Mouse (Mus musculus): Measurements from ENCODE around the gene Kmt5b. TPM values are rescaled to one million over a fixed set of nuclear protein-coding genes. Genes with fewer than 3 reads are reported as not detected.

Gene Kmt5b
- polyA plus RNA-seq, 1 experiment, result 5.6 TPM

GRCm38 (mm10) chr19:3814461-3814860, 47.2 kb downstream of the Kmt5b start:
- peaks cover 38% of the 10 kb centered on the region for H3K36me3 ChIP-seq (ENCODE audit: control insufficient read depth, insufficient read depth)
- no peak overlapping the region for H3ac ChIP-seq (ENCODE audit: control insufficient read depth, insufficient read length, low read depth)
- no peaks in the 10 kb centered on the region for H3K27me3 ChIP-seq (ENCODE audit: control insufficient read depth, insufficient read depth, insufficient read length)
- H3K79me2 ChIP-seq (ENCODE audit: control insufficient read depth, insufficient read depth), result no peaks in the 10 kb centered on the region
- no peak overlapping the region for H3K4me3 ChIP-seq (ENCODE audit: insufficient read depth, poor library complexity, severe bottlenecking)
- no peaks in the 10 kb centered on the region for H3K79me3 ChIP-seq (ENCODE audit: low read depth)
- TF ChIP-seq FOSL1 (IDR thresholded peaks at IDR 0.05; ENCODE audit: insufficient read depth, low read length, poor library complexity, severe bottlenecking) (no peak), CEBPB (IDR thresholded peaks at IDR 0.05; ENCODE audit: low read depth) (no peak), MAX (IDR thresholded peaks at IDR 0.05) (no peak), CTCF (IDR thresholded peaks at IDR 0.05; ENCODE audit: control insufficient read depth, insufficient read depth, insufficient read length) (no peak), MYOG (IDR thresholded peaks at IDR 0.05; ENCODE audit: control insufficient read depth, extremely low read depth, insufficient read length) (no peak), USF1 (IDR thresholded peaks at IDR 0.05; ENCODE audit: low read depth) (no peak), MYOD1 (IDR thresholded peaks at IDR 0.05; ENCODE audit: control insufficient read depth, insufficient read length, low read depth) (no peak)

- Histone ChIP-seq H3K79me3 (ENCODE audit: low read depth) (no peaks in the 10 kb centered on the region), H3K79me2 (ENCODE audit: control insufficient read depth, insufficient read depth) (no peaks in the 10 kb centered on the region), H3K36me3 (ENCODE audit: control insufficient read depth, insufficient read depth) (peaks cover 25% of the 10 kb centered on the region), H3K4me3 (ENCODE audit: insufficient read depth, poor library complexity, severe bottlenecking) (no peak overlapping the region), H3ac (ENCODE audit: control insufficient read depth, insufficient read length, low read depth) (no peak overlapping the region), H3K27me3 (ENCODE audit: control insufficient read depth, insufficient read depth, insufficient read length) (no peaks in the 10 kb centered on the region)
- no peak for TF ChIP-seq MAX (IDR thresholded peaks at IDR 0.05)
- TF ChIP-seq MYOD1 (IDR thresholded peaks at IDR 0.05; ENCODE audit: control insufficient read depth, insufficient read length, low read depth), result no peak
- no peak for TF ChIP-seq MYOG (IDR thresholded peaks at IDR 0.05; ENCODE audit: control insufficient read depth, extremely low read depth, insufficient read length)
- TF ChIP-seq USF1 (IDR thresholded peaks at IDR 0.05; ENCODE audit: low read depth), result no peak
- no peak for TF ChIP-seq FOSL1 (IDR thresholded peaks at IDR 0.05; ENCODE audit: insufficient read depth, low read length, poor library complexity, severe bottlenecking)
- no peak for TF ChIP-seq CEBPB (IDR thresholded peaks at IDR 0.05; ENCODE audit: low read depth)
- TF ChIP-seq CTCF (IDR thresholded peaks at IDR 0.05; ENCODE audit: control insufficient read depth, insufficient read depth, insufficient read length), result no peak
Measured at GRCm38 (mm10) chr19:3815824-3816223, 48.6 kb downstream of the Kmt5b start.

- Histone ChIP-seq H3K27me3 (ENCODE audit: control insufficient read depth, insufficient read depth, insufficient read length) (no peaks in the 10 kb centered on the region), H3K79me2 (ENCODE audit: control insufficient read depth, insufficient read depth) (no peaks in the 10 kb centered on the region), H3K4me3 (ENCODE audit: insufficient read depth, poor library complexity, severe bottlenecking) (no peak overlapping the region), H3ac (ENCODE audit: control insufficient read depth, insufficient read length, low read depth) (no peak overlapping the region), H3K36me3 (ENCODE audit: control insufficient read depth, insufficient read depth) (peaks cover 19% of the 10 kb centered on the region), H3K79me3 (ENCODE audit: low read depth) (no peaks in the 10 kb centered on the region)
- TF ChIP-seq USF1 (IDR thresholded peaks at IDR 0.05; ENCODE audit: low read depth) (no peak), MAX (IDR thresholded peaks at IDR 0.05) (no peak), FOSL1 (IDR thresholded peaks at IDR 0.05; ENCODE audit: insufficient read depth, low read length, poor library complexity, severe bottlenecking) (no peak), MYOG (IDR thresholded peaks at IDR 0.05; ENCODE audit: control insufficient read depth, extremely low read depth, insufficient read length) (no peak), MYOD1 (IDR thresholded peaks at IDR 0.05; ENCODE audit: control insufficient read depth, insufficient read length, low read depth) (no peak), CEBPB (IDR thresholded peaks at IDR 0.05; ENCODE audit: low read depth) (no peak), CTCF (IDR thresholded peaks at IDR 0.05; ENCODE audit: control insufficient read depth, insufficient read depth, insufficient read length) (no peak)
Measured at GRCm38 (mm10) chr19:3819080-3819479, 51.9 kb downstream of the Kmt5b start.

GRCm38 (mm10) chr19:3819899-3820444, 52.8 kb downstream of the Kmt5b start:
- no peak for TF ChIP-seq FOSL1 (IDR thresholded peaks at IDR 0.05; ENCODE audit: insufficient read depth, low read length, poor library complexity, severe bottlenecking)
- TF ChIP-seq CEBPB (IDR thresholded peaks at IDR 0.05; ENCODE audit: low read depth), result no peak
- no peak for TF ChIP-seq MYOD1 (IDR thresholded peaks at IDR 0.05; ENCODE audit: control insufficient read depth, insufficient read length, low read depth)
- no peak for TF ChIP-seq USF1 (IDR thresholded peaks at IDR 0.05; ENCODE audit: low read depth)
- no peak for TF ChIP-seq MAX (IDR thresholded peaks at IDR 0.05)
- TF ChIP-seq MYOG (IDR thresholded peaks at IDR 0.05; ENCODE audit: control insufficient read depth, extremely low read depth, insufficient read length), result no peak
- no peak for TF ChIP-seq CTCF (IDR thresholded peaks at IDR 0.05; ENCODE audit: control insufficient read depth, insufficient read depth, insufficient read length)
- no peaks in the 10 kb centered on the region for H3K27me3 ChIP-seq (ENCODE audit: control insufficient read depth, insufficient read depth, insufficient read length)

GRCm38 (mm10) chr19:3825044-3825443, 57.8 kb downstream of the Kmt5b start:
- no peaks in the 10 kb centered on the region for H3K36me3 ChIP-seq (ENCODE audit: control insufficient read depth, insufficient read depth)
- H3K4me3 ChIP-seq (ENCODE audit: insufficient read depth, poor library complexity, severe bottlenecking), result no peak overlapping the region
- H3K79me3 ChIP-seq (ENCODE audit: low read depth), result no peaks in the 10 kb centered on the region
- TF ChIP-seq CTCF (IDR thresholded peaks at IDR 0.05; ENCODE audit: control insufficient read depth, insufficient read depth, insufficient read length) (no peak), MAX (IDR thresholded peaks at IDR 0.05) (no peak)
- no peaks in the 10 kb centered on the region for H3K27me3 ChIP-seq (ENCODE audit: control insufficient read depth, insufficient read depth, insufficient read length)
- H3K79me2 ChIP-seq (ENCODE audit: control insufficient read depth, insufficient read depth), result no peaks in the 10 kb centered on the region
- H3ac ChIP-seq (ENCODE audit: control insufficient read depth, insufficient read length, low read depth), result no peak overlapping the region

More at GRCm38 (mm10) chr19:3819899-3820444, 52.8 kb downstream of the Kmt5b start:
- H3K79me2 ChIP-seq (ENCODE audit: control insufficient read depth, insufficient read depth), result no peaks in the 10 kb centered on the region
- no peak overlapping the region for H3ac ChIP-seq (ENCODE audit: control insufficient read depth, insufficient read length, low read depth)
- peaks cover 11% of the 10 kb centered on the region for H3K36me3 ChIP-seq (ENCODE audit: control insufficient read depth, insufficient read depth)
- no peaks in the 10 kb centered on the region for H3K79me3 ChIP-seq (ENCODE audit: low read depth)
- no peak overlapping the region for H3K4me3 ChIP-seq (ENCODE audit: insufficient read depth, poor library complexity, severe bottlenecking)

- H3ac ChIP-seq (ENCODE audit: control insufficient read depth, insufficient read length, low read depth), result no peak overlapping the region
- no peak for TF ChIP-seq CTCF (IDR thresholded peaks at IDR 0.05; ENCODE audit: control insufficient read depth, insufficient read depth, insufficient read length)
- no peak for TF ChIP-seq MYOD1 (IDR thresholded peaks at IDR 0.05; ENCODE audit: control insufficient read depth, insufficient read length, low read depth)
- TF ChIP-seq USF1 (IDR thresholded peaks at IDR 0.05; ENCODE audit: low read depth), result no peak
- no peak for TF ChIP-seq CEBPB (IDR thresholded peaks at IDR 0.05; ENCODE audit: low read depth)
- TF ChIP-seq MAX (IDR thresholded peaks at IDR 0.05), result no peak
- no peak for TF ChIP-seq FOSL1 (IDR thresholded peaks at IDR 0.05; ENCODE audit: insufficient read depth, low read length, poor library complexity, severe bottlenecking)
- TF ChIP-seq MYOG (IDR thresholded peaks at IDR 0.05; ENCODE audit: control insufficient read depth, extremely low read depth, insufficient read length), result no peak
- no peaks in the 10 kb centered on the region for H3K79me3 ChIP-seq (ENCODE audit: low read depth)
- H3K79me2 ChIP-seq (ENCODE audit: control insufficient read depth, insufficient read depth), result no peaks in the 10 kb centered on the region
- H3K4me3 ChIP-seq (ENCODE audit: insufficient read depth, poor library complexity, severe bottlenecking), result no peak overlapping the region
- no peaks in the 10 kb centered on the region for H3K27me3 ChIP-seq (ENCODE audit: control insufficient read depth, insufficient read depth, insufficient read length)
- no peaks in the 10 kb centered on the region for H3K36me3 ChIP-seq (ENCODE audit: control insufficient read depth, insufficient read depth)
Measured at GRCm38 (mm10) chr19:3829863-3830262, 62.6 kb downstream of the Kmt5b start.
